Mouse (Mus musculus) spleen, adult 2 months (tissue): ENCODE measurements around the gene Vps45.

Source experiments
- CTCF ChIP-seq: fragments of 200-500 bp; IDR thresholded peaks from 2 replicates; pipeline ENCODE4 v1.5.1; 2011; ENCODE audit warnings: mild to moderate bottlenecking, inconsistent platforms; ENCODE audit not compliant: insufficient read depth, insufficient read length, insufficient replicate concordance; ENCODE audit errors: extremely low read depth
- POLR2A ChIP-seq: fragments of 200-500 bp; IDR thresholded peaks from 2 replicates; pipeline ENCODE4 v1.6.1; 2011; ENCODE audit warnings: low read depth, low read length, inconsistent platforms

DNA sequence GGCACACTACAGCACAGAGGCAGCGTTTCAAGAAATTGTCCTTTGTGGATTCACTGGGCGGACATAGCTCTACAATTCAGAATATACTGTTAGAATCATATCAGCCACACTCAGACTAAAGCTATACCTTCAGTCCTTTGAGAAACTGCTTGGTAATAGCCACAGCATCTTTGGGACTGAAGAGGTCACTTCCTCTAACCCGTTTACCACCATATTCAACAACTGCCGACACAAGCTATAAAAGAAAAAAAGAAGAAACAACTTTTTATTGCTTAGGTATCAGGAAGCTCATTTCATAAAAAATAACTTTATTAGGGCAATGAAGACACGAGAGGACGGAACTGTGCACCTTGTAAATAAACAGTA is 25.6 kb downstream of the Vps45 start:
- TF ChIP-seq POLR2A (no peak), CTCF (no peak)
